Mouse (Mus musculus) thymus, postnatal 36 days (tissue): Measurements from ENCODE around the gene Dhcr24.

ENCODE experiments used
- DNase-seq, 2 experiments: peaks; one replicate each; pipeline ENCODE4 v3.0.0; 2022; ENCODE audit warnings: mixed read lengths in 2 of 2

The Dhcr24 gene

DNA sequence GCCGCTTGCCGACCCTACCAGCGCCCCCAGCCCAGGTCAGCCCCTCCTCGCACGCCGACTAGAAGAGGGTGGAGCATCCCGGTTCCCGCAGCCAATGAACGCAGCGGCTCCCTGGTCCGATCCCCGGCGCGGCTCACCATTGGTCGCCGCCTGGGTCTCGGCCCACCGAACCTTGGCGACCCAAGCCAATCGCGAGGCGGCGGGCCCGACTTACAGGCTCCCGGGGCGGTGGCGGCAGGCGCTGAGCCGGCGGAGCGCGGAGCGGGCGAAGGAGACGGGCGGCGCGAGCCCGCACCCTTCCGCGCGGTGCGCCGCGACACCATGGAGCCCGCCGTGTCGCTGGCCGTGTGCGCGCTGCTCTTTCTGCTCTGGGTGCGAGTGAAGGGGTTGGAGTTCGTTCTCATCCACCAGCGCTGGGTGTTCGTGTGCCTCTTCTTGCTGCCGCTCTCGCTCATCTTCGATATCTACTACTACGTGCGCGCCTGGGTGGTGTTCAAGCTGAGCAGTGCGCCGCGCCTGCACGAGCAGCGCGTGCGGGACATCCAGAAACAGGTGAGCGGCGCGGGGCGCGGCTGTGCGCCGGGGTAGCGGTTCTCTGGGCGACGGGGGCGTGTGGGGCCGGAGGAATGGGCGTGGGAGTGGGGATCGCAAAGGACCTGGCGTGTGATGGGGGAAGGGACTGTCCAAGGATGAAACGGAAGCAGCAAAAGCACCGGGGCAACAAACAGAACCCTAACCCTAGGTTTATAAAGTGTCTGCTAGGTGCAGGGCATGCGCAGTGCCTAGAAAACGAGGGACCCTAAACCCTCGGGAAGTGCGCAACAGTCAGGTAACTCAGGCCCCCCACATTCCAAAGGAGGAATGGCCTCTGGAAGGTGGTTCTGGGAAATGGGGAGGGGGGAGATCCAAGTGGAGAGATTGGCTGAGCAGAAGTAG is at the start of gene Dhcr24:
Dhcr24 (plus strand) TSS at position 193 of the 936 bp plus-strand sequence.
- peak; percentile 91 to 94 for DNase-seq

DNA sequence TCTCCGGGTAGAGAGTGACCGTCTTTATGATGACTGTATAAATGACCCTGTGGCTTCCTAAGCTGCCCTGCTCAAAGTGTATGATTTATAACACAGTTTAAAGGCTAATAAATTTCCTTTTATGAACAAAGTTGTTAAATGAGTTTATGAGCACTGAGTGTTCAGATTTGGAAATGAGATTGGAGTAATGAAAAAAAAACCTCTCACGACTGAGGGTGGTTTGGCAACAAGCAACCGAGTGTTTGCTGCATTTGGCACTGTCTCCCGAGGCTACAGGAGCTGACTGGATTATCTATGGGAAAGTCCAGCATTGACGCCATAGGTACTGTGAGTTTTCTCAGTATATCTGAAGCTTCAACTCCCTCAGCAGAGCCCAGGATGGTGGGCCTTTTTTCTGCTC is 46.2 kb upstream of the Dhcr24 start:
- DNase-seq, result no peak

DNA sequence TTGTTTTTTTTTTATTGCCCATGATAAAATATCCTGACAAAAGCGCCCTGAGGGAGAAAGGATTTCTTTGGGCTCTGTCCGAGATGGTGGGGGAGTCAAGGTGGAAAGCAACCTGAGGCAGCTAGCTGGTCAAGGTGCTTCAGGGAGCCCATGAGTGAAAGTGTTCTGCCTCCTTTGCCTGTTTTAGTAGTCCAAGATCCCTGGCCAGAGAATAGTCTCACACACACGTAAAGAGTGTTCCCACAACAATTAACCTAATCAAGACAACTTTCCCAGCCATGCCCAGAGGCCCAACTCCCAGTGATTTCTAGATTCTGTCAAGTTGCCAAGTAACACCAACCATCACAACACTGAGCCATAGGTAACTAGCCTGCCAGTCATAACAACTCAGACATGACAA is 38.3 kb upstream of the Dhcr24 start:
- no peak for DNase-seq

- DNase-seq, result no peak
Measured at GRCm38 (mm10) chr4:106524131-106524530, 36.7 kb upstream of the Dhcr24 start.

- DNase-seq, result no peak
Measured at GRCm38 (mm10) chr4:106525001-106525400, 35.8 kb upstream of the Dhcr24 start.

GRCm38 (mm10) chr4:106527856-106528547 is 32.8 kb upstream of the Dhcr24 start:
- peak in 1 of 2 experiments; percentile 16 for DNase-seq

DNA sequence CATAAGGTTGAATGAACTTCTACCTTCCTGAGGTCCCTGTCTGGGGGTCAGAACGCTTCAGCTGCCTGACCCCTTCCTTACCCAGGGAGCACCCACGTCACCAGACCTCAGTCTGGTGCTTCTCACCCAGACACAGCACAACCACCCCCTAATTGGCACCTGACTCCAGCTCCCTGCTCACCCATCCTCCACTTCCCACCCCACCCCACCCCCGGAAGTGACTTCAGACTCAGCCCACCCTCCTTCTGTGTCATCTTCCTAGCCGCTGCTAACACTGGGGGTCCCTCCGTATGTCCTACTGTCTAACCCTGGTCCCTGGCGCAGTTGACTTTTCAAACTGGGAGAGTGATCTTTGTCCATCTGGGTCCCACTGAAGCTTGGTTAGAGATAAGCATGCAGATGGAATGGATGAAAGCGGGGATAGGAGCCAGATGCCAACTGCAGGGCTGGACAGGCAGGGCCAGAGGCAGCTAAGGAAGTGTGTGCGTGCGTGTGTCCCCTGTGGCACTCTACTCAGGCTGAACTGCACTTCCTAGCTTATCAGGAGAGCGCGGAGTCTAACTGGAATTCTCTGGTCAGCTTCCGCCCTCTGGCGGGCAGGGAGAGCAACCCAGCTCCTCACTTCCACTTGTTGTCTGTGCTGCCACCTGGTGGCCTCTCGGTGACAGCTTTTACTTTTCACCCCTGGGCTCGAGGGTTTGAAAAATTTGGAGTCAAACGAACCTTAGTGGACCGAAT is 31.3 kb upstream of the Dhcr24 start:
- DNase-seq, result peak; percentile 84 to 86

- peak in 1 of 2 experiments; percentile 10 for DNase-seq
Measured at GRCm38 (mm10) chr4:106530113-106530482, 30.7 kb upstream of the Dhcr24 start.

DNA sequence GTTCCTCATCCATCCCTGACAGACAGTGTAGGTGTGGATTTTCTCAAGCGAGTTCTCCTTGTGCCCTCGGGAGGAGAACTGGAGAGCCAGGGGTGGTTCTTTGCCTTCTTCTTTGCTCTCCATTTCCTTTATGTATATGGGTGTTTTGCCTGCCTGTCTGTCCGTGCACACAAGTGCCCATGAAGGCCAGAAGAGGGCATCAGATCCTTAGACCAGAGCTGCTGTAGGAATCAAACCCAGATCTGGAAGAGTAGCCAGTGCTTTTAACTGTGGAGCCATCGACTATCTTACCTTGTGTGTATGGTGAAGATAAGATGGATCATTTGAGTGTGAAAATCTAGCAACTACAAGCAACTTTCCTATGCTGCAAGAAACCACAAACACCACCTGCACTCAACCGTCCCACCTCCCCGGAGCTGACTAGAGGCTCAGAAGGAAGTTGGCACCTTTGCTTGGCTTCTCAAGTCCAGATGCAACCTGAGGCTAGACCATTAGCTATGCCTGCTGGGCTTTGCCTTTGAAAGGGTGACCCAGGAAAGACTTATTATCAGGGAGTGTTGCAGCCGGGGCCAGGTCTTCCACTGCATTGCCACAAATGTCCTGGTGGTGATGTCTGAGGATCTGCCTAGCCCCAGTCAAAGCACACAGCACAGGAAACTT is 27.3 kb upstream of the Dhcr24 start:
- peak; percentile 58 to 70 for DNase-seq

- DNase-seq, result no peak
Measured at GRCm38 (mm10) chr4:106534256-106534655, 26.6 kb upstream of the Dhcr24 start.

DNA sequence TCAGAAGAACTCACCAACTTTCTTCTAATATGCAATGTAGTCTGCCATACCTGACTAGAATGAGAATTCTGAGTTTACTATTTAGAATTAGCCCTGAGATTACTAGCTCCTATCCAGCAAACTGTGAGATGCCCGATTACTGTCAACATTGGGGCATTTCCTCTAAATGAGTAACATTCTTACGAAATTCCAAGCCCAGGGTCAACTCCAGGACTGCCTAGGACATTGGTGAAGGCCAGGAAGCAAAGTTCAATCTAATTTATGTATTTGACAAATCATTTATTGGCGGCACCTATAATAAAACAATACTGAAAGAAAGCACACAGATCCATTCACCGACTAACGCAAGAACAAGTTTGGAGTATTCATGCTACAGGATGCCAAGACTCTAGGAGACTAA is 21.1 kb upstream of the Dhcr24 start:
- no peak for DNase-seq

- DNase-seq, result no peak
Measured at GRCm38 (mm10) chr4:106541491-106541890, 19.3 kb upstream of the Dhcr24 start.

DNA sequence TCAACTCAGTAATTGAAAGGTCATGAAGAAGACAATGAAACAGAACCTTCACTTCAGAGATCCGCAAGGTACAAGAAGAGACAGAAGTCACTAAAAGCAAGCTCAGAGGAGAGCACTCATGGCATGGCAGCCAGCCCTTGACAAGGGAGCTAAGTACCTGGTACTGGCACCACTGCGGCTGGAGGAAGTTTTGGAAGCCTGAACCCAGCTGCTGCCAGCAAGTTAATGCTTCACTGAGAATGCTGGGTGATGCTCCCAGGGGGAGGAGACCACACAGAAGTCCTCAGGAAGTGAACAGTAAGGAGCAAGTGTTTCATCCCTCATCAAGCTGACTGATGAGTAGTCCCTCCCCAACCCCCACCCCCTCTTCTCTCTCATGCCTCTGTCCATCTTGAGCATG is 18.6 kb upstream of the Dhcr24 start:
- no peak for DNase-seq

DNA sequence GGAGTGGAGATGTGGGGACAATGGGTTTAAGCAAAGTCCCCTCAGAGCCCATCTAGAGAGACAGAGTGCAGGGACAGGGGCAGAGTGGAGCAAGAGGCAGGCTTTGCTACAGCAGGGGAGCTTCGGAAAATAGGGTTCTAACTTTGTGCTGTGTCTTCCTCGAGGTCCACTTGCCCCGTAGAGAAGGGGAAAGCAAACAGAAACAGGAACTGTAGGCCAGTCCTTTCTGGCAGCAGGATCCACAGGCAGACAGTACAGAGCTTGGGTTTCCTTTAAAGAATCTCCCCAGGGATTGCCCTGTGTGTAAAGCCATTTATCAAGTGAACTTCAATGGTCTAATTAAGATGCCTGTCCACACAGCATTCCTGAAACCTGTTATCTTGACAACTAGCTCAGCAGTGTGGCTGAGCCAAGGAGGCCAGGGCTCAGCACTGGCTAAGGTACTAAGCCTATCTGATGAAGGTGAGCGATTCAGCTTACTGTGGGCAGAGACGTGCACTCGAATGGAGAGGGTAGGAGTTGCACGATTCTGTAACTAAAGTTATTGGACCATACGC is 14.9 kb upstream of the Dhcr24 start:
- no peak for DNase-seq

DNA sequence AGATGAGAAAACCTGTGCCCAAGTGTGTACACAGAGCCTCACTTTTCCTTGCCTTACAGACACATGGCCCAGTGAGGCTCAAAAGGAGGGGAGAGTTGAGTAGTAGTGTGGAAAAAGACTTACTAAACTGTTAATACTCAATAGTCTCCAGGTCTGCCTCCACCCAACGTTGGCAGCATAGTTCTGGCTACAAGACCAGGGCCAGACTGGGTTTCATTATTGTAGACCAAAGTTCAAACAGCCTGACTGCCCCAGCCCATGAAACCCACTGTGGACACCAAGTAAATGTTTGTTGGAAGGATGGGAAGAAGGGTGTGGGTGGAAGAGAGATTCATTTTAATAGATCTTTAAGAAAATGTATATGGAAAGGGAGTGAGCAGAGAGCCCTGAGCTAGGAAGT is 13.9 kb upstream of the Dhcr24 start:
- no peak for DNase-seq

DNA sequence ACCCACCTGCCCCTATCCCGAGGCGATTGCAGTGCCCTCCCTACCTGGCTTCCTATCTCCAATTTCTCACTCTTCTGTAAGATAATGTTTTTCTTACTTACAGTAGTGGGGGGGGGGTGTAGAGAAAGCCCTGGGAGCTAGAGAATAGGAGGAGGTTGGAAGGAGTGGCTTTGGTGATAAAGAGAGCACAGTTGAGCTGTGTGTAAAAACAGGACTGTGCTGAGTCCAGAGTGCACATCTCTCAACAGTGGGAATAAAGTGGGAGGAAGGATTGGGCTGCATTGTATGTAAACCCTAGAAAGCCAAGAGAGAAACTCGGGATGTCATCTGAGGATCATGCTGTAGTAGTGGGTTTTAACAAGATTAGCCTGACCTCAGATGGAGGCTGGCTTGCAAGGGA is 12.7 kb upstream of the Dhcr24 start:
- DNase-seq, result no peak

DNA sequence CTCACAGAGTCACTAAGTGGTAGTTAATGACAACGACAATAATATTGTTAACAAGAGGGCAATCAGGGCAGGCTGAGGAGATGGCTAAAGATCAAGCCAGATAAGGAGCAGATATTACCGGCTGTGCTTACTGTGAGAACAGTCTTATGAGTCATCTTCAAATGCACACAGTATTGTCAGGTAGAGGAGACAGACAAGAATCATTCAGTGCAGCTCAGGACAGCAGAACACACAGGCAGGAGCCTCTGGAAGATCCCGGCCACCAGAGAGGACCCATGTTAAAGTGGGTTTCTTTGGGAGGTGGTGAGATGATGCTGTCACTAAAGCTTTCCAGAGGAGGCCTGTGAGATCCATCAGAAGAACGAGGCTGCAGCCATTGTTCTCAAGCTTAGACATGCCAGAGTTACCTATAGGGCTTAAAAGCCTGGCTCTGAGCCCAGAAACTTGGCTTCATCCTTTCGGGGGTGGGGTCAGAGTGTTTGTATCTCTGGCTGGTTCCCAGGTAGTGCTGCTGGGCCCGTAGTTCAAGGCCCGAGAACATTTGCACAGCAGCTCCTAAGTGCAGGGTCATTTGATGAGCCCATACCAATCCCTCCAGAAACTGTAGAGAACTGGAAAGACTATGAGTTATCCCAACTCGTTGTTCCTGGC is 10.2 kb upstream of the Dhcr24 start:
- no peak for DNase-seq

DNA sequence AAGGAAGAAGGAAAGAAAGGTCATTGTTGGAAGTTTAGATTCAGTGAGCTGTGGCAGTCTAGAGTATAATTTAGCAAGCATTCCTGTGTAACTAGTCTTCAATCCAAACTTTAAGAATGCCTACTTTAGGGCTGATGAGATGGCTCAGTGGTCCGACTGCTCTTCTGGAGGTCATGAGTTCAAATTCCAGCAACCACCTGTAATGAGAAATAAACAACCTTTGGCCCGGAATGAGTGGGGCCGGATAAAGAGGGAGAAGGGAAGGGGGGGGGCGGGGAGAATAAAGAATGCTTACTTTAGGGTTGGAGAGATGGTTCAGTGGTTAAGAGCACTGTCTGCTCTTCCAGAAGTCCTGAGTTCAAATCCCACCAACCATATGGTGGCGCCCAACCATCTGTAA is 3.6 kb upstream of the Dhcr24 start:
- DNase-seq, result no peak

- DNase-seq, result no peak
Measured at GRCm38 (mm10) chr4:106557978-106558377, 2.9 kb upstream of the Dhcr24 start.

GRCm38 (mm10) chr4:106559343-106560212 is 1.3 kb upstream of the Dhcr24 start:
- DNase-seq, result no peak
